In genomic region chr1:169670705-169671104, GRCm38 (mm10) we compare ENCODE assay signal across 9 mouse cellular contexts. TPM values are rescaled to one million over a fixed set of nuclear protein-coding genes. Genes with fewer than 3 reads are reported as not detected.
DNase-seq lines count a peak whose midpoint lies in the region; ATAC-seq and TF ChIP-seq lines count a peak whose summit lies in the region.
"Had no signal": no experiment of that assay in that cellular context is flagged by ENCODE, and none has a peak within 500 bp of the region (broad histone marks: within the 10 kb centered on the region; RNA-seq: fewer than 3 reads in every experiment).

No protein-coding gene starts in this region.

- no peaks in the 10 kb centered on the region for H3K9me3 ChIP-seq in neural tube, embryonic 15.5 days (replicated peaks)
- no peaks in the 10 kb centered on the region for H3K9me3 ChIP-seq in forebrain, embryonic 12.5 days
- H3K9me3 ChIP-seq in lung, postnatal 0 days (ENCODE audit: low read length): no peaks in the 10 kb centered on the region
- H3K9me3 ChIP-seq: limb, embryonic 12.5 days had no signal

- no peak overlapping the region for H3K27ac ChIP-seq in neural tube, embryonic 15.5 days (replicated peaks)
- no peak overlapping the region for H3K27ac ChIP-seq in forebrain, embryonic 12.5 days
- H3K27ac ChIP-seq in lung, postnatal 0 days (ENCODE audit: low read length): no peak overlapping the region
- H3K27ac ChIP-seq: limb, embryonic 12.5 days had no signal

- TF ChIP-seq CTCF in lung, postnatal 0 days (IDR thresholded peaks at IDR 0.05): peak; percentile 86

- H3K4me2 ChIP-seq in neural tube, embryonic 15.5 days: no peak overlapping the region
- H3K4me2 ChIP-seq in forebrain, embryonic 12.5 days: no peak overlapping the region
- no peak overlapping the region for H3K4me2 ChIP-seq in lung, postnatal 0 days (replicated peaks; ENCODE audit: low read depth, low read length)
- H3K4me2 ChIP-seq: limb, embryonic 12.5 days had no signal

- no peaks in the 10 kb centered on the region for H3K4me1 ChIP-seq in neural tube, embryonic 15.5 days
- H3K4me1 ChIP-seq in forebrain, embryonic 12.5 days: no peaks in the 10 kb centered on the region
- no peaks in the 10 kb centered on the region for H3K4me1 ChIP-seq in lung, postnatal 0 days (ENCODE audit: insufficient read depth, low read depth, low read length)
- H3K4me1 ChIP-seq: limb, embryonic 12.5 days had no signal

- H3K36me3 ChIP-seq in neural tube, embryonic 15.5 days: no peaks in the 10 kb centered on the region
- no peaks in the 10 kb centered on the region for H3K36me3 ChIP-seq in forebrain, embryonic 12.5 days (replicated peaks)
- no peaks in the 10 kb centered on the region for H3K36me3 ChIP-seq in lung, postnatal 0 days (ENCODE audit: insufficient read depth, low read length)
- H3K36me3 ChIP-seq: limb, embryonic 12.5 days had no signal

- H3K27me3 ChIP-seq in neural tube, embryonic 15.5 days (replicated peaks): no peaks in the 10 kb centered on the region
- no peaks in the 10 kb centered on the region for H3K27me3 ChIP-seq in forebrain, embryonic 12.5 days
- H3K27me3 ChIP-seq in lung, postnatal 0 days (replicated peaks; ENCODE audit: insufficient read depth, low read length): no peaks in the 10 kb centered on the region
- H3K27me3 ChIP-seq: limb, embryonic 12.5 days had no signal

- no peak for TF ChIP-seq EP300 in lung, postnatal 0 days (IDR thresholded peaks at IDR 0.05)

- DNase-seq in frontal cortex, postnatal 25 days (ENCODE audit: low spot score in 2 of 2): no peak
- DNase-seq in neural tube, embryonic 10.5 days (ENCODE audit: extremely low spot score, low spot score): peak; percentile 31
- DNase-seq in lung, postnatal 0 days (ENCODE audit: low spot score): peak; percentile 83
- DNase-seq in skeletal muscle tissue, adult 2 months (ENCODE audit: low read depth, low spot score): peak; percentile 30
- no peak for DNase-seq in ovary, adult 18-20 months (ENCODE audit: low spot score)

- peak; percentile 81 for ATAC-seq in frontal cortex, adult (ENCODE audit: low TSS enrichment)
- no peak; the same call in 1 of the 2 replicates for ATAC-seq in neural tube, embryonic 15.5 days (ENCODE audit: low FRiP score)
- peak; percentile 41; the same call in 1 of the 2 replicates for ATAC-seq in forebrain, embryonic 12.5 days (ENCODE audit: low FRiP score)
- peak; percentile 25 for ATAC-seq in lung, postnatal 0 days

- no peak overlapping the region for H3K9ac ChIP-seq in neural tube, embryonic 15.5 days (replicated peaks)
- no peak overlapping the region for H3K9ac ChIP-seq in forebrain, embryonic 12.5 days
- no peak overlapping the region for H3K9ac ChIP-seq in lung, postnatal 0 days (replicated peaks; ENCODE audit: low read depth)
- H3K9ac ChIP-seq: limb, embryonic 12.5 days had no signal

- no peak overlapping the region for H3K4me3 ChIP-seq in neural tube, embryonic 15.5 days (replicated peaks)
- H3K4me3 ChIP-seq in forebrain, embryonic 12.5 days (replicated peaks): no peak overlapping the region
- no peak overlapping the region for H3K4me3 ChIP-seq in lung, postnatal 0 days (ENCODE audit: low read depth, low read length)
- H3K4me3 ChIP-seq: limb, embryonic 12.5 days had no signal

- 67% methylated on average over 1 of the region's 1 CpGs for WGBS in neural tube, embryonic 15.5 days
- 74% methylated on average over 1 of the region's 1 CpGs for WGBS in forebrain, embryonic 12.5 days
- 34% methylated on average over 1 of the region's 1 CpGs for WGBS in lung, postnatal 0 days

RNA-seq across cellular contexts. Expression of gene Rgs5, which starts 15.4 kb away (rescaled TPM):
- polyA plus RNA-seq in neural tube, embryonic 15.5 days (2015; fragmentation: Nextera tagmentation; extraction: Ambion mirVana): 14.8 and 18.6 TPM in 2 replicates
- 4.8 and 5.2 TPM in 2 replicates for polyA plus RNA-seq in forebrain, embryonic 12.5 days (2016; fragmentation: Nextera tagmentation; extraction: Ambion mirVana)
- polyA plus RNA-seq in lung, postnatal 0 days (2015; fragmentation: Nextera tagmentation; extraction: Ambion mirVana): 6.0 and 6.8 TPM in 2 replicates

Comparison
In these comparisons a context has a peak if more than half of its experiments do, and no peak if none do; other contexts are left out.
1. DNase-seq: peak in neural tube, embryonic 10.5 days (single experiment), lung, postnatal 0 days (single experiment) and skeletal muscle tissue, adult 2 months (single experiment); none in frontal cortex, postnatal 25 days (0 of 2) and ovary, adult 18-20 months (single experiment).